Mouse (Mus musculus) liver, adult (tissue): ENCODE data around the gene Gm28729.

Experiments used
- GATA4 ChIP-seq: IDR thresholded peaks from 2 replicates; pipeline ENCODE4 v1.6.1; 2014; ENCODE audit warnings: mild to moderate bottlenecking, low read length; ENCODE audit not compliant: insufficient replicate concordance

Gene Gm28729

GRCm38 (mm10) chr9:96533476-96533875, 8.4 kb upstream of the Gm28729 start:
- no peak for TF ChIP-seq GATA4

GRCm38 (mm10) chr9:96532531-96532930, 7.5 kb upstream of the Gm28729 start:
- no peak for TF ChIP-seq GATA4

- no peak for TF ChIP-seq GATA4
Observed at GRCm38 (mm10) chr9:96530674-96531081, 5.6 kb upstream of the Gm28729 start.

DNA sequence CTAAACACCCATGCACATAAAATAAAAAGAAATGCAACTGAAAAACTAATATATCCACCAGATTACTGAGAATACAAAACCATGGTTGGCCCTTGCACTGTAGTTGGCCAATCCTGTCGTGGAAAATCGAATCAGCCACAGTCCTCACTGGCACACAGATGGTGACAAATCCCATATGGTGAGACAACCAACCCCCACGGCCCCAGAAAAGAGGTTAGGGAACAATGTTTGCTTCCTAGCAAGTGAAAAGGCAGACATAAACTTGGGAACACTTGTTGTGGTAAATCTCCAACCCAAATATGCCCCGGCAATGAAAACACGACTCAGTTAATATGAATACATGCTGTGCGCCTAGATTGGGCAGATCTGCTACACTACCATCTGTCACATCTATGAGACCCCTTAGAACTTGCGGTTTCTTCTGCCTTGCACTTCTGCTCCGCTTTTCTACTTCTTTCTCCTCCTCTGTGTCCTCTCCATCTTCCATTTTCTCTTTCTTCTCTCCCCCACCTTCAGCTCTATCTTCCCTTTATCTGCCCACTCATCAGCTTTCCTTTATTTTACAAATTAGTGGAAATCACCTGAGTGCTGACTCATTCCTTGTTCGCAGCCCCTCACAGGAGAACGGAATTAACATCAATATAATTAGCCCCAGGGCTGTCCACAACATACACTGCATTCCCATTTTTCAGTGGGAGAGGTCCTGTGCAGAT, 5.1 kb upstream of the Gm28729 start:
- no peak for TF ChIP-seq GATA4

- TF ChIP-seq GATA4 = no peak
Observed at GRCm38 (mm10) chr9:96526011-96526410, 947 bp upstream of the Gm28729 start.

DNA sequence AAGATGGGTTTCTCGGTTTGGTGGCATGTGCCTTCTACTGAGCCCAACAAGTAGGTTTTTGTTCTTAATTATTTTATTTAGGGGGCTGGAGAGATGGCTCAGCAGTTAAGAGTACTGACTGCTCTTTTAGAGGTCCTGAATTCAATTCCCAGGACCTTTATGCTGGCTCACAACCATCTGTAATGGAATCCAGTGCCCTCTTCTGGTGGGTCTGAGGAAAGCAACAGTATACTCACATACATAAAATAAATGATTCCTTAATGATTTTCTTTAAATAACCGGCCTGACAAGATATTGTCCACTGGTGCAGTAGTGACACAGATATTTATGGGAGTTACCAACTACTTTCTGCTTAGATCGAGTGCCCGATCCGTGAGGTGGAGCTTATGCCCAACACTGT, 1.9 kb downstream of the Gm28729 start:
- TF ChIP-seq GATA4 = no peak

GRCm38 (mm10) chr9:96517429-96517828, 7.6 kb downstream of the Gm28729 start:
- no peak for TF ChIP-seq GATA4

- TF ChIP-seq GATA4 = no peak
Observed at GRCm38 (mm10) chr9:96516806-96517205, 8.3 kb downstream of the Gm28729 start.

- no peak for TF ChIP-seq GATA4
Observed at GRCm38 (mm10) chr9:96515737-96516136, 9.3 kb downstream of the Gm28729 start.

- no peak for TF ChIP-seq GATA4
Observed at GRCm38 (mm10) chr9:96514278-96514677, 10.8 kb downstream of the Gm28729 start.

GRCm38 (mm10) chr9:96506011-96506498, 19.0 kb downstream of the Gm28729 start:
- TF ChIP-seq GATA4 = no peak

GRCm38 (mm10) chr9:96505156-96505555, 19.9 kb downstream of the Gm28729 start:
- TF ChIP-seq GATA4 = no peak

GRCm38 (mm10) chr9:96504116-96504895, 20.8 kb downstream of the Gm28729 start:
- TF ChIP-seq GATA4 = no peak

- TF ChIP-seq GATA4 = no peak
Observed at GRCm38 (mm10) chr9:96502856-96503610, 22.0 kb downstream of the Gm28729 start.

DNA sequence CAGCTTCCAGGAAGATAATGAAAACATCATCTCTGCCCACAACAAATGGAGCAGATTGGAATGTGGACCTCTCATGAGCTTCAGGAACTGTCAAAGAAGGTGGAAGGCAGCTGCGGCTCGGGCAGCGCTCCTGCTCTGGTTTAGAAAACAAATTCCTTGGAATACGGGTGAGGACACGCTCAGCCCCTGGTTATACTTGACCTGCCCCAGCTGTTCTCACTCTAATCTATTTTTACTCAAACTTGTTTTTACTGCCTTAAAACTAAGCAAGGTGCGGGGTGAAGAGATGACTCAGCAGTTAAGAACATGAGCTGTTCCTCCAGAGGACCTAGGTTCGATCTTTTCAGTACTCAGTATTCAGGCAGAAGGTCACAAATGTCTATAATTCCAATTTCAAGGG, 23.8 kb downstream of the Gm28729 start:
- TF ChIP-seq GATA4 = no peak
